Mouse (Mus musculus): ENCODE data around the gene Fnip2. TPM values are rescaled to one million over a fixed set of nuclear protein-coding genes. Genes with fewer than 3 reads are reported as not detected.

Gene Fnip2
- polyA plus RNA-seq, 2 experiments: 4.1 to 7.5 TPM

DNA sequence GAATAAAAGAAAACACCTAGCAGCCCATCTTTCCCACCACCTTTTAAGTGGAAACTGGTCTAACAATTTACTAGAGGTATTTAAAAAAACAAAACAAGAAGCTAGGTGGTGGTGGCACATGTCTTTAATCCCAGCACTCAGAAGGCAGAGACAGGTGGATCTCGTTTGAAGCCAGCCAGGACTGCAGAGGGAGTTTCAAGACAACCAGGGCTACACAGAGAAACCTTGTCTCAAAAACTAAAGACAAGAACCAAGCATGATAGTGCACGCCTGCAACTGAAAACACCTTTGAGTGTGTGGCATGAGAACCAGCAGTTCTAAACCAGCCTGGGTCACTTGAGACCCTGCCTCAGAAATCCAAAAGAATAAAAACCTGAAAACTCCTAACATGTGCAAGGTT is 4.1 kb downstream of the Fnip2 start:
- ATAC-seq (ENCODE audit: low FRiP score, low read depth) (no peak), DNase-seq (ENCODE audit: low spot score) (no peak)
- no peak overlapping the region for H3K4me3 ChIP-seq (replicated peaks; ENCODE audit: low read length)
- no peak overlapping the region for H3K9ac ChIP-seq (ENCODE audit: low read depth, low read length, severe bottlenecking)
- no peak overlapping the region for H3K27ac ChIP-seq (replicated peaks; ENCODE audit: low read depth, low read length)
- no peaks in the 10 kb centered on the region for H3K27me3 ChIP-seq (ENCODE audit: control insufficient read depth, insufficient read depth, low read length)
- WGBS: 66% methylated on average over 2 of the region's 2 CpGs
- no peaks in the 10 kb centered on the region for H3K9me3 ChIP-seq (ENCODE audit: control insufficient read depth, low read length)
- no peaks in the 10 kb centered on the region for H3K36me3 ChIP-seq (ENCODE audit: control insufficient read depth, insufficient read depth, low read length)
- no peak overlapping the region for H3K4me2 ChIP-seq (replicated peaks; ENCODE audit: low read depth, low read length, severe bottlenecking)
- TF ChIP-seq POLR2A (IDR thresholded peaks at IDR 0.05; ENCODE audit: borderline replicate concordance, extremely low read depth, insufficient read depth, insufficient read length): no peak
- H3K4me1 ChIP-seq (ENCODE audit: control insufficient read depth, insufficient read depth, low read length): peaks cover 10% of the 10 kb centered on the region

DNA sequence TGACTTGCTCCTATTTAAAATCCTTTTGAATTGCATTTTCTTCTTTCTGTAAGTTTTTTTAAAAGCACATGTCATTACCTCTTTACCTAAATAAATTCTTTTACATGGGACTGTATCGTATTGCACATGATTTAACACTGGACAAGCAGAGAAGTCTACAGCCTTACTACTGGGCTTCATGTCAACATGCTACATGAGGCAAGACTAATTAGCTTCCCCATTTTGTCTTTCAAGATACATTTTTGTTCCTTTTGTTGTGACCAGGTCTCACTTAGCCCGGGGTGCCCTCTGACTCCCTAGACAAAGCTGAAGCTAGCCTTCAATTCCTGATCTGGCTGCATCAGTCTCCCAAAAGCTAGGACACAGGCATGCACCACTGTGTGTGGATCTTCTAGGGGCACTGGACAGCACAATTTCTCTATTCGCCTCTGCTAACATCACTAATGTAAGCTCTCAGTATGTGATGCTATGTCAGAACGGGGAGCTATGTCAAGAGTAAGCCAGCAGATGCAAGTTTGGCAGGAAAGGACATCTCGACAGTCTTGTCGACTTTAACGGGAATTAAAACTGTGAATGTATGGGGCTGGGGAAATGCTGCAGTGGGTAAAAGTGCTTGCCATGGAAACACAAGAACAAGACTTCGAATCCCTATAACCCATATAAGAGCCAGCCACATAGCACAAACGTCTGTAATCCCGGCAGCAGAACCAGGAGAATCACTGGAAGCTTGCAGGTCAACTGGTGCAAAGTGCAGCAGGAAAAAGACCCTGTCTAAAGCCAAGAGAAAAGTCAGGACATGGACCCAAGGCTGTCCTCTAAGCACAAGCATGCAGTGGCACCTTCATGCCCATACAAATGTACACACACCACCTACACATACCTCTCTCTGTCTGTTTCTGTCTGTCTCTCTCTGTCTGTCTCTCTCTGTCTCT is 5.5 kb downstream of the Fnip2 start:
- Histone ChIP-seq H3K27ac (replicated peaks; ENCODE audit: low read depth, low read length) (no peak overlapping the region), H3K4me3 (replicated peaks; ENCODE audit: low read length) (no peak overlapping the region), H3K36me3 (ENCODE audit: control insufficient read depth, insufficient read depth, low read length) (no peaks in the 10 kb centered on the region), H3K27me3 (ENCODE audit: control insufficient read depth, insufficient read depth, low read length) (no peaks in the 10 kb centered on the region), H3K4me1 (ENCODE audit: control insufficient read depth, insufficient read depth, low read length) (peaks cover 10% of the 10 kb centered on the region), H3K4me2 (replicated peaks; ENCODE audit: low read depth, low read length, severe bottlenecking) (no peak overlapping the region), H3K9me3 (ENCODE audit: control insufficient read depth, low read length) (no peaks in the 10 kb centered on the region), H3K9ac (ENCODE audit: low read depth, low read length, severe bottlenecking) (no peak overlapping the region)
- no peak for TF ChIP-seq POLR2A (IDR thresholded peaks at IDR 0.05; ENCODE audit: borderline replicate concordance, extremely low read depth, insufficient read depth, insufficient read length)
- 87% methylated on average over 10 of the region's 10 CpGs for WGBS
- DNase-seq (ENCODE audit: low spot score) (no peak), ATAC-seq (ENCODE audit: low FRiP score, low read depth) (no peak)

DNA sequence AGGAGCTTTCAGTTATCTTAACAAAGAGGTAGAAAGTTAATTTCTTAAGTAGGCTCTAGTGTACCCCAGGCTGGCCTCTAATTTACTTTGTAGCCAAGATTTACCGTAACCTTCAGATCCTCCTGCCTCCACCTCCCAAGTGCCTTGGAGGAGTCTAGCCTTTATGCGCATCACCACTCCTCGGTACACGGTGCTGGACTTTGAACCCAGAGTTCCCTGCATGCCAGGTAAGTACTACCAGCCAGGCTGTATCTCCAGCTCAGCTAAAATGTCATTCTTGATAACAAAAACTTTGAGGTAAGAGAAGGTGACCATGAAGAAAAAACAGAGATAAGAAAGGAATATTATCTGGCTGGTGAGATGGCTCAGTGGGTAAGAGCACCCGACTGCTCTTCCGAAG is 7.0 kb downstream of the Fnip2 start:
- no peak overlapping the region for H3K4me3 ChIP-seq (replicated peaks; ENCODE audit: low read length)
- TF ChIP-seq POLR2A (IDR thresholded peaks at IDR 0.05; ENCODE audit: borderline replicate concordance, extremely low read depth, insufficient read depth, insufficient read length): no peak
- H3K9ac ChIP-seq (ENCODE audit: low read depth, low read length, severe bottlenecking): no peak overlapping the region
- WGBS: 97% methylated on average over 6 of the region's 6 CpGs
- no peak overlapping the region for H3K4me2 ChIP-seq (replicated peaks; ENCODE audit: low read depth, low read length, severe bottlenecking)
- no peak overlapping the region for H3K27ac ChIP-seq (replicated peaks; ENCODE audit: low read depth, low read length)
- H3K4me1 ChIP-seq (ENCODE audit: control insufficient read depth, insufficient read depth, low read length): peaks cover 4% of the 10 kb centered on the region; the same call in 1 of the 2 replicates
- no peaks in the 10 kb centered on the region for H3K36me3 ChIP-seq (ENCODE audit: control insufficient read depth, insufficient read depth, low read length)
- ATAC-seq (ENCODE audit: low FRiP score, low read depth): no peak
- no peaks in the 10 kb centered on the region for H3K9me3 ChIP-seq (ENCODE audit: control insufficient read depth, low read length)
- H3K27me3 ChIP-seq (ENCODE audit: control insufficient read depth, insufficient read depth, low read length): no peaks in the 10 kb centered on the region
- DNase-seq (ENCODE audit: low spot score): no peak

- Histone ChIP-seq H3K4me3 (replicated peaks; ENCODE audit: low read length) (no peak overlapping the region), H3K36me3 (ENCODE audit: control insufficient read depth, insufficient read depth, low read length) (no peaks in the 10 kb centered on the region), H3K9ac (ENCODE audit: low read depth, low read length, severe bottlenecking) (no peak overlapping the region), H3K4me2 (replicated peaks; ENCODE audit: low read depth, low read length, severe bottlenecking) (no peak overlapping the region), H3K9me3 (ENCODE audit: control insufficient read depth, low read length) (no peaks in the 10 kb centered on the region), H3K27ac (replicated peaks; ENCODE audit: low read depth, low read length) (0 out of 2 replicates have a peak overlapping the region, but pooled peaks have one; percentile 26), H3K27me3 (ENCODE audit: control insufficient read depth, insufficient read depth, low read length) (no peaks in the 10 kb centered on the region), H3K4me1 (ENCODE audit: control insufficient read depth, insufficient read depth, low read length) (peaks cover 4% of the 10 kb centered on the region; the same call in 1 of the 2 replicates)
- TF ChIP-seq POLR2A (IDR thresholded peaks at IDR 0.05; ENCODE audit: borderline replicate concordance, extremely low read depth, insufficient read depth, insufficient read length): no peak
- WGBS: 72% methylated on average over 5 of the region's 5 CpGs
- ATAC-seq (ENCODE audit: low FRiP score, low read depth) (no peak), DNase-seq (ENCODE audit: low spot score) (no peak)
Measured at GRCm38 (mm10) chr3:79559773-79560045, 7.9 kb downstream of the Fnip2 start.

DNA sequence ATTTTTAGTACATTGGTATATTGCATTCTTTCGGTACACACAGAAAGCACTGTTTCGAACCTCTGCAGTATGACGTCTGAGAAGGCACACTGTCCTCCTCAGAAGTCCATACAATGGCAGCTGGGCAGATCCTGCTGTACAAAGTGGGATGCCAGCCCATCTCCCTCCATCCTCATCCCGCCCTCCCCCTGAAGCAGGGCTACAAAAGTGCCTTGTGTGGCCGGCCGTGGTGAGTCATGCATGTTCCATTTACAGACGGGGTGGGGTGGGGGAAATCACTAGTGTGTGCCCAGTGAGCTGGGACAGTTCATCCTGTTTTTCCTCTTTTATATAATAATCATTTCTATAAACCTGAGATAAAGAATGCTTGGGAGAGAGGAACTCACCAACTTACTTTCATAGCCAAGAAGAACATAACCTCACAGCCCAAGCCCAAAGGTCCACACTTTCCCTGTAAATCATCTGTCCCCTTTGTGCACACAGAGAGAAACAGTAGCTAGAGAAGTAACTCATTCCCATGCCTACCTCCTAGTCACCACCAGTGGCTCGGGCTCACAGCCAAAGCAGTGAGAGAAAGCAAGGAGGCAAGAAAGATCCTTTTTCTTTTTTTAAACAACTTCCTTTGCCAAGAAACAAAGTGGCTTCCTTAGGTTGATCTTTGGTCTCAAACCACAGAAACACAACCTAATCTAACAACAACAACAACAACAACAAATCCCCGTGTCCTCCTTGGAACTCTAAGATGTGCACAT is 8.4 kb downstream of the Fnip2 start:
- Histone ChIP-seq H3K9ac (ENCODE audit: low read depth, low read length, severe bottlenecking) (no peak overlapping the region), H3K9me3 (ENCODE audit: control insufficient read depth, low read length) (no peaks in the 10 kb centered on the region), H3K4me3 (replicated peaks; ENCODE audit: low read length) (no peak overlapping the region), H3K36me3 (ENCODE audit: control insufficient read depth, insufficient read depth, low read length) (no peaks in the 10 kb centered on the region), H3K27me3 (ENCODE audit: control insufficient read depth, insufficient read depth, low read length) (no peaks in the 10 kb centered on the region), H3K4me1 (ENCODE audit: control insufficient read depth, insufficient read depth, low read length) (peaks cover 4% of the 10 kb centered on the region; the same call in 1 of the 2 replicates), H3K4me2 (replicated peaks; ENCODE audit: low read depth, low read length, severe bottlenecking) (no peak overlapping the region), H3K27ac (replicated peaks; ENCODE audit: low read depth, low read length) (0 out of 2 replicates have a peak overlapping the region, but pooled peaks have one; percentile 26)
- 84% methylated on average over 9 of the region's 9 CpGs for WGBS
- no peak for TF ChIP-seq POLR2A (IDR thresholded peaks at IDR 0.05; ENCODE audit: borderline replicate concordance, extremely low read depth, insufficient read depth, insufficient read length)
- ATAC-seq (ENCODE audit: low FRiP score, low read depth) (no peak), DNase-seq (ENCODE audit: low spot score) (no peak)

Measured in limb, embryonic 14.5 days (tissue).